Mouse (Mus musculus): Measurements from ENCODE around the gene Atf7. TPM values are rescaled to one million over a fixed set of nuclear protein-coding genes. Genes with fewer than 3 reads are reported as not detected.

Gene Atf7
- total and polyA plus RNA-seq, 2 experiments: 10.1 to 41.1 TPM

DNA sequence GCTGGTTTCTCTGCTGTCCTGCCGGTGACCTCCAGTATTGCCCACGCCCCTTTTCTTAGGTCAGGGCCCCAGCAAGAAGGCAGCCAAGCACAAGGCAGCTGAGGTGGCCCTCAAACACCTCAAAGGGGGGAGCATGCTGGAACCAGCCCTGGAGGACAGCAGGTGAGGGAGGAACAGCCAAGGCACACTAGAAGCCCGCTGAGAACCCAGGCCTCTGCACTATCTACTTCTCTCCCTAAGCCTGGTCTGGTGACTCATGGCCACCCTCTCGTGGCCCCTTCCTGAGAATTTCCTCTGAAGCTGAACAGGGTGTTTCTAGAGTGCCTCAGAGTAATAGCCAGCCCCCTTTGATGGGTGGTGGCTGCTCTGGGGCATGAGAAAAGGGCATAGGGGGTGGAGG is 104.8 kb downstream of the Atf7 start:
- no peak overlapping the region for H3K4me3 ChIP-seq (ENCODE audit: insufficient read depth, low read depth, low read length)
- H3K36me3 ChIP-seq (ENCODE audit: control insufficient read depth, insufficient read depth, low read length): peaks cover 2% of the 10 kb centered on the region; the same call in 1 of the 2 replicates
- WGBS: 81% methylated on average over 4 of the region's 4 CpGs
- H3K27ac ChIP-seq (replicated peaks; ENCODE audit: insufficient read depth, low read depth, low read length): no peak overlapping the region
- no peak for TF ChIP-seq POLR2A (IDR thresholded peaks at IDR 0.05; ENCODE audit: extremely low read depth, insufficient read depth, low read length)
- no peak for TF ChIP-seq CTCF (IDR thresholded peaks at IDR 0.05; ENCODE audit: low read depth, low read length)
- peaks cover 3% of the 10 kb centered on the region; the same call in 1 of the 2 replicates for H3K4me1 ChIP-seq (ENCODE audit: control insufficient read depth, insufficient read depth, low read length)
- no peak overlapping the region for H3K9ac ChIP-seq (ENCODE audit: low read depth, low read length)
- DNase-seq (ENCODE audit: extremely low read depth, low read depth, low spot score): no peak
- H3K27me3 ChIP-seq (ENCODE audit: control insufficient read depth, insufficient read depth, low read length): no peaks in the 10 kb centered on the region
- H3K79me2 ChIP-seq (ENCODE audit: control insufficient read depth, insufficient read depth, low read length): no peaks in the 10 kb centered on the region

DNA sequence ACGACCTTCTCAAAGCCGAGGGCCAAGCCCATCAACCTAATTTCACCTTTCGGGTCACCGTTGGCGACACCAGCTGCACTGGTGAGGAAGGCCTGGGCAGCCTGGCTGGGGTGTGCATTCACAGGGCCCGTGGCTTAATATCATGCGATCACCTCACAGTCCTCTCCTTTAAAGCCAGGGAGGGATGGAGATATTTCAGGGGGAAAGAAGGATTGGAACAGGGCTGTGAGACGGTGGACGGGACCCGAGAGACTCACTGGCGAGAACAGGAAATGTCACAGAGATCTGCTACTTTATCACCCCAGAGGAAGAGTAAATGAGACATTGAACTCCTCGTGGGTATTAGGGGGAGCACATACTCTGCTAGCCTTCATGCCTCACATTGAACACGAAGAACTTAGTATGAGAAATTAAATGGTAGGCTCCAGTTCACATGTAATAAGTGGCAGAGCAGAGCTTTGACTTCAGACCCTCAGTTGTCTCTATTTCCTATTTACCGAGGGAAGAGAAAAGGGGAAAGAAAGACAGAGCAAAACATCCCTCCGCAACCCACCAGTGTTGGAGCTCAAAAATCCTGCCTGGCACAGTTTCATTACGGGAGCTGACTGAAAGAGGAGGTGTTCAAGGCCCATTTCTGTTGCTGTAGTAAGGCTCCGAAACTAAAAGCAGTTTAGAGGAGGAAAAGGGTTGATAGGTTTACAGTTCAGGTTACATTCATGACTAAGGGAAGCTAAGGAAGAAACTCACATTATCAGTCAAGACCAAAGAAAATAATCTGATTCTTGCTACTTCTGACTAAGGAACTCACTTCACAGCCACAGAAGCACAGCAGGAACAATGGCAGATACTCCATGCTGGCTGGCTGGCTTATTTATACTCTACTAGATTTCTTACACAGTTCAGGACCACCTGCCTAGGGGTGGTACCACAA is 105.8 kb downstream of the Atf7 start:
- TF ChIP-seq CTCF (IDR thresholded peaks at IDR 0.05; ENCODE audit: low read depth, low read length): no peak
- no peak for TF ChIP-seq POLR2A (IDR thresholded peaks at IDR 0.05; ENCODE audit: extremely low read depth, insufficient read depth, low read length)
- Histone ChIP-seq H3K79me2 (ENCODE audit: control insufficient read depth, insufficient read depth, low read length) (no peaks in the 10 kb centered on the region), H3K9ac (ENCODE audit: low read depth, low read length) (peak overlapping the region; percentile 28), H3K4me1 (ENCODE audit: control insufficient read depth, insufficient read depth, low read length) (peaks cover 3% of the 10 kb centered on the region; the same call in 1 of the 2 replicates), H3K4me3 (ENCODE audit: insufficient read depth, low read depth, low read length) (peak overlapping the region; percentile 81; the same call in 1 of the 2 replicates), H3K27ac (replicated peaks; ENCODE audit: insufficient read depth, low read depth, low read length) (no peak overlapping the region), H3K36me3 (ENCODE audit: control insufficient read depth, insufficient read depth, low read length) (peaks cover 2% of the 10 kb centered on the region; the same call in 1 of the 2 replicates), H3K27me3 (ENCODE audit: control insufficient read depth, insufficient read depth, low read length) (no peaks in the 10 kb centered on the region)
- DNase-seq (ENCODE audit: extremely low read depth, low read depth, low spot score): no peak
- 38% methylated on average over 17 of the region's 17 CpGs for WGBS

DNA sequence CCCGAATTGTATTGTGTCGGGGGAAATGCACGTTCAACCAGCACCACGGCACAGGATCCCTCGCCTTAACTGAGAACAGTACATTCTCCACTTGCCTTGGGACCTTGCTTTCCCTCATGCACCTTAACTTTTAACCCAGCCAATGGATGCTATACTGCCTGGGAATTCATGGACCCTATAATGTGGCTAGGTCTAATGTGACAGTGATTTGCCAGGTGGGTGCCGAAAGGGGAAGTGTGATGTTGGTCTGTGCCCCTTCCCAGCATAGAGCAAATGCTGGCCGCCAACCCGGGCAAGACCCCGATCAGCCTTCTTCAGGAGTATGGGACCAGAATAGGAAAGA is 106.4 kb downstream of the Atf7 start:
- peaks cover 2% of the 10 kb centered on the region; the same call in 1 of the 2 replicates for H3K36me3 ChIP-seq (ENCODE audit: control insufficient read depth, insufficient read depth, low read length)
- peak overlapping the region; percentile 81 for H3K4me3 ChIP-seq (ENCODE audit: insufficient read depth, low read depth, low read length)
- peaks cover 3% of the 10 kb centered on the region; the same call in 1 of the 2 replicates for H3K4me1 ChIP-seq (ENCODE audit: control insufficient read depth, insufficient read depth, low read length)
- peak overlapping the region; percentile 70 for H3K9ac ChIP-seq (ENCODE audit: low read depth, low read length)
- no peaks in the 10 kb centered on the region for H3K27me3 ChIP-seq (ENCODE audit: control insufficient read depth, insufficient read depth, low read length)
- TF ChIP-seq POLR2A (IDR thresholded peaks at IDR 0.05; ENCODE audit: extremely low read depth, insufficient read depth, low read length): no peak
- peak overlapping the region; percentile 22 for H3K27ac ChIP-seq (replicated peaks; ENCODE audit: insufficient read depth, low read depth, low read length)
- no peaks in the 10 kb centered on the region for H3K79me2 ChIP-seq (ENCODE audit: control insufficient read depth, insufficient read depth, low read length)
- WGBS: 7% methylated on average over 9 of the region's 9 CpGs
- DNase-seq (ENCODE audit: extremely low read depth, low read depth, low spot score): no peak

DNA sequence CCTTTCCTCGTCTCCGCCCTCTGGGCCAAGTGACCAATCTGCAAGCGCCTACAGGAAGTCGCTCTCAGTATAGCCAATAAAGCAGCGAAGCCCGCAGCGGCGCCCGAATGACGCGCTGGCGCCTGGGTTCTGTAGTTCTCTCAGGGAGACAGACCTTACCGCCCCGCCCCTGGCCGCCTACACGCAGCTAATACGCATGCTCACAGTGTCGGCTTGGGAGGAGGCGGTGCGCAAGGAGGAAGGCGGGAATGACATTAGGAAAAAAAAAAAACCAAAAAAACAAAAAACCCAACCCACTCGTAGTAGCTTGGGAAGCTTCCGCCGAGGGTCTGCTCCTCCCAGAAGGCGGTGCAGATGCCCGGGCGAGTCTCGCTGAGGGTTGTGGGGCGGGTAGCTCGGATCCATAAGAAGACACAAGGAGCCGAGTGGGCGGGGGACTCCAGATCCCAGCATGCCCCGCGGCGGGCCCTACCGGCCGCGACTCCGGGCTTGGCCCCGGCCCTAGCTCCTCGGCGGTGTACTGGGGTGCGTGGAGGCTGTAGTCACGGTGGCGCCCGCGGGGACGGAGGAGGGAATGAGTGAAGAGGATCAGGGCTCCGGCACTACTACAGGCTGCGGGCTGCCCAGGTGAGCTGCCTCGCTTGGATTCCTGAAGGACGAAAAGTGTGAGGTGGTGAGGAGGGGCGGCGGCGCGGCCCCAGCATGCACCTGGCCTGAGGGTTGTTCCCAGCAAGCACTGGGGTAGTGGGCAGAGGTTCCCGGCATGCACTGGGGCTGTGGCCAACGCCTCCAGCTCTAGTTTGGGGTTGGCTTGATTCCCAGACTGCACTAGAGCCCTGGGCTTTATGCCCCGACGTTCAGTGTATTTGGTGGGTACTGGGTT is 107.0 kb downstream of the Atf7 start, which contains the start of gene Tarbp2:
TSS of gene Tarbp2 (plus strand) at position 217 of the 883 bp plus-strand sequence.
- DNase-seq (ENCODE audit: extremely low read depth, low read depth, low spot score): peak; percentile 100
- peak within 1 kb of the TSS; percentile 81 for H3K4me3 ChIP-seq (ENCODE audit: insufficient read depth, low read depth, low read length)
- H3K9ac ChIP-seq (ENCODE audit: low read depth, low read length): peak within 1 kb of the TSS; percentile 94
- no peaks in the 10 kb centered on the region; the same call in 1 of the 2 replicates for H3K36me3 ChIP-seq (ENCODE audit: control insufficient read depth, insufficient read depth, low read length)
- no peaks in the 10 kb centered on the region for H3K79me2 ChIP-seq (ENCODE audit: control insufficient read depth, insufficient read depth, low read length)
- WGBS: under 1% methylated on average over 60 of the region's 60 CpGs
- peak within 1 kb of the TSS; percentile 95 for H3K27ac ChIP-seq (replicated peaks; ENCODE audit: insufficient read depth, low read depth, low read length)
- H3K27me3 ChIP-seq (ENCODE audit: control insufficient read depth, insufficient read depth, low read length): no peaks in the 10 kb centered on the region
- TF ChIP-seq POLR2A (IDR thresholded peaks at IDR 0.05; ENCODE audit: extremely low read depth, insufficient read depth, low read length): peak; percentile 15; the same call in 1 of the 2 replicates
- no peak for TF ChIP-seq CTCF (IDR thresholded peaks at IDR 0.05; ENCODE audit: low read depth, low read length)
- H3K4me1 ChIP-seq (ENCODE audit: control insufficient read depth, insufficient read depth, low read length): peaks cover 3% of the 10 kb centered on the region; the same call in 1 of the 2 replicates

DNA sequence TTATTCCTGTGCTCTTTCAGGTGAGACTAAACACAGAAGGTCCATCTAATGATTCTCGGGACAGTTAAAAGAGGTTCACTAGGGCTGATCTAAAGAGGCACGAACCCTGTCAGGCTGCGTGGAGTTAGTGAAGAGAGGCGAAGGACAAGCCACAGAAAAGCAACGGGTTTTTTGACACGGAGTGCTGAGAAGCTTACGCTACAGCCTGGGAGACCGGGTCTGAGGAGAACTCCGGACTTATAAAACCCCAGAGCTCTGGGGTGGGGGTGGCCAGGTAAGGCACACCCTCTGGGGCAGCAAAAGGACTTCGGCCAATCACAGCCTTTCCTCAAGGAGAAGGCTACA is 107.7 kb downstream of the Atf7 start:
- no peak for DNase-seq (ENCODE audit: extremely low read depth, low read depth, low spot score)
- TF ChIP-seq CTCF (IDR thresholded peaks at IDR 0.05; ENCODE audit: low read depth, low read length): no peak
- TF ChIP-seq POLR2A (IDR thresholded peaks at IDR 0.05; ENCODE audit: extremely low read depth, insufficient read depth, low read length): peak; percentile 85
- H3K27me3 ChIP-seq (ENCODE audit: control insufficient read depth, insufficient read depth, low read length): no peaks in the 10 kb centered on the region
- peak overlapping the region; percentile 69 for H3K27ac ChIP-seq (replicated peaks; ENCODE audit: insufficient read depth, low read depth, low read length)
- peak overlapping the region; percentile 71 for H3K4me3 ChIP-seq (ENCODE audit: insufficient read depth, low read depth, low read length)
- under 1% methylated on average over 10 of the region's 10 CpGs for WGBS
- H3K9ac ChIP-seq (ENCODE audit: low read depth, low read length): peak overlapping the region; percentile 61
- peaks cover 3% of the 10 kb centered on the region; the same call in 1 of the 2 replicates for H3K4me1 ChIP-seq (ENCODE audit: control insufficient read depth, insufficient read depth, low read length)
- no peaks in the 10 kb centered on the region for H3K79me2 ChIP-seq (ENCODE audit: control insufficient read depth, insufficient read depth, low read length)
- no peaks in the 10 kb centered on the region; the same call in 1 of the 2 replicates for H3K36me3 ChIP-seq (ENCODE audit: control insufficient read depth, insufficient read depth, low read length)

Data from liver, adult 2 months (tissue).